Mouse (Mus musculus) CH12.LX (cell line): ENCODE measurements at regions not wholly inside any gene's neighbourhood (a gene's known extent, or its start where the extent isn't known, plus 50 kb on each side); places are given as distances from the start of the nearest gene placed in this dataset.
"Not testable (repeated sequence)": the region's sequence is repeated elsewhere in the genome, so short reads cannot be mapped to it uniquely, and the experiment has no call there.

Source experiments
- DNase-seq: peaks from one replicate; pipeline ENCODE4 v3.0.0-alpha.2; 2013; ENCODE audit errors: extremely low read depth
- H3K27ac ChIP-seq: 2 replicates; pipeline ENCODE4 v1.5.1; 2012; ENCODE audit warnings: low read depth, mild to moderate bottlenecking, control low read depth, moderate library complexity; ENCODE audit not compliant: insufficient read depth
- H3K27me3 ChIP-seq: replicated peaks from 2 replicates; pipeline ENCODE3; 2012; ENCODE audit warnings: inconsistent platforms
- H3K36me3 ChIP-seq, 2 experiments: replicated peaks in 1 of 2; 2 replicates each; pipeline versions ENCODE3 to v1.6.1; 2012; ENCODE audit warnings: inconsistent platforms in 1 of 2, low read length in 1 of 2, mild to moderate bottlenecking in 1 of 2, mixed read lengths in 1 of 2, moderate library complexity in 1 of 2; ENCODE audit not compliant: control insufficient read depth in 1 of 2, insufficient read depth in 1 of 2
- H3K4me1 ChIP-seq, 2 experiments: 2 replicates each; pipeline ENCODE4 v1.6.1; 2012; ENCODE audit warnings: inconsistent platforms in 1 of 2, moderate library complexity in 1 of 2; ENCODE audit not compliant: insufficient read depth in 2 of 2, control insufficient read depth in 1 of 2
- H3K4me2 ChIP-seq: 2 replicates; pipeline ENCODE4 v1.6.1; 2012; ENCODE audit warnings: low read depth, mild to moderate bottlenecking, control low read depth; ENCODE audit not compliant: poor library complexity, insufficient read depth, severe bottlenecking
- H3K4me3 ChIP-seq, 3 experiments: fragments of 150-350 bp in 1 of 3; sonication (generic) in 1 of 3; replicated peaks in 1 of 3; 2 replicates each; pipeline versions ENCODE3 to v1.5.1; 2011 to 2012; ENCODE audit warnings: low read depth in 2 of 3, low read length in 2 of 3, mild to moderate bottlenecking in 2 of 3, moderate library complexity in 2 of 3, control low read depth in 1 of 3, improper control_type of control experiment in 1 of 3, inconsistent platforms in 1 of 3, mixed read lengths in 1 of 3; ENCODE audit not compliant: poor library complexity in 1 of 3
- H3K79me2 ChIP-seq: replicated peaks from 2 replicates; pipeline ENCODE4 v1.6.1; 2012; ENCODE audit warnings: mild to moderate bottlenecking, moderate library complexity; ENCODE audit not compliant: control insufficient read depth, poor library complexity, insufficient read depth, severe bottlenecking; ENCODE audit errors: extremely low read depth
- H3K9ac ChIP-seq: 2 replicates; pipeline ENCODE4 v1.6.1; 2012; ENCODE audit warnings: low read depth, mild to moderate bottlenecking, control low read depth, moderate library complexity; ENCODE audit not compliant: insufficient read depth
- H3K9me3 ChIP-seq: replicated peaks from 2 replicates; pipeline ENCODE3; 2012; ENCODE audit warnings: low read length, inconsistent platforms, mixed read lengths
- BHLHE40 ChIP-seq: IDR thresholded peaks from 2 replicates; pipeline ENCODE4 v1.6.1; 2011; ENCODE audit warnings: mild to moderate bottlenecking, low read depth, low read length, improper control_type of control experiment
- CHD1 ChIP-seq: IDR thresholded peaks from 2 replicates; pipeline ENCODE4 v1.6.1; 2012; ENCODE audit warnings: low read depth, low read length, improper control_type of control experiment, inconsistent platforms
- CHD2 ChIP-seq: IDR thresholded peaks from 2 replicates; pipeline ENCODE4 v1.6.1; 2011; ENCODE audit warnings: low read length, improper control_type of control experiment
- CTCF ChIP-seq, 2 experiments: IDR thresholded peaks in 1 of 2; conservative IDR thresholded peaks in 1 of 2; 2 replicates each; pipeline ENCODE4 v1.5.1; 2011 to 2012; ENCODE audit warnings: low read depth in 2 of 2, low read length in 2 of 2, improper control_type of control experiment in 1 of 2, inconsistent platforms in 1 of 2, mild to moderate bottlenecking in 1 of 2, moderate library complexity in 1 of 2
- ELF1 ChIP-seq: IDR thresholded peaks from 2 replicates; pipeline ENCODE4 v1.6.1; 2014; ENCODE audit warnings: low read depth, mild to moderate bottlenecking, inconsistent platforms, low read length, improper control_type of control experiment
- HCFC1 ChIP-seq: IDR thresholded peaks from 2 replicates; pipeline ENCODE4 v1.6.1; 2012; ENCODE audit warnings: low read depth, mild to moderate bottlenecking, inconsistent platforms, low read length, improper control_type of control experiment
- IRF4 ChIP-seq: IDR thresholded peaks from 2 replicates; pipeline ENCODE4 v1.6.1; 2014; ENCODE audit warnings: low read depth, mild to moderate bottlenecking, inconsistent platforms, low read length, improper control_type of control experiment
- JUN ChIP-seq: IDR thresholded peaks from 2 replicates; pipeline ENCODE4 v1.6.1; 2011; ENCODE audit warnings: low read depth, mild to moderate bottlenecking, low read length, improper control_type of control experiment, moderate library complexity; ENCODE audit not compliant: insufficient read depth
- MAFK ChIP-seq: IDR thresholded peaks from 2 replicates; pipeline ENCODE4 v1.6.1; 2011; ENCODE audit warnings: low read length, improper control_type of control experiment; ENCODE audit not compliant: insufficient replicate concordance
- MAX ChIP-seq: IDR thresholded peaks from 2 replicates; pipeline ENCODE4 v1.6.1; 2011; ENCODE audit warnings: low read length, improper control_type of control experiment
- MXI1 ChIP-seq: IDR thresholded peaks from 2 replicates; pipeline ENCODE4 v1.6.1; 2011; ENCODE audit warnings: mild to moderate bottlenecking, low read depth, low read length, improper control_type of control experiment
- MYC ChIP-seq: IDR thresholded peaks from 2 replicates; pipeline ENCODE4 v1.6.1; 2011; ENCODE audit warnings: low read depth, mild to moderate bottlenecking, improper control_type of control experiment, low read length
- NRF1 ChIP-seq: IDR thresholded peaks from 2 replicates; pipeline ENCODE4 v1.6.1; 2014; ENCODE audit warnings: low read depth, mild to moderate bottlenecking, inconsistent platforms, low read length, improper control_type of control experiment, moderate library complexity
- PAX5 ChIP-seq: IDR thresholded peaks from 2 replicates; pipeline ENCODE4 v1.6.1; 2012; ENCODE audit warnings: low read length, inconsistent platforms, mixed read lengths
- RCOR1 ChIP-seq: conservative IDR thresholded peaks from 2 replicates; pipeline ENCODE4 v1.6.1; 2012; ENCODE audit warnings: low read depth, mild to moderate bottlenecking, inconsistent platforms, low read length, improper control_type of control experiment
- SIN3A ChIP-seq: IDR thresholded peaks from 2 replicates; pipeline ENCODE4 v1.6.1; 2012; ENCODE audit warnings: low read length, improper control_type of control experiment, inconsistent platforms
- TBP ChIP-seq: conservative IDR thresholded peaks from 2 replicates; pipeline ENCODE4 v1.6.1; 2011; ENCODE audit warnings: low read depth, low read length, improper control_type of control experiment
- UBTF ChIP-seq: IDR thresholded peaks from 2 replicates; pipeline ENCODE4 v1.6.1; 2012; ENCODE audit warnings: low read depth, mild to moderate bottlenecking, inconsistent platforms, low read length, improper control_type of control experiment, moderate library complexity
- USF1 ChIP-seq: IDR thresholded peaks from 2 replicates; pipeline ENCODE4 v1.6.1; 2014; ENCODE audit warnings: low read depth, mild to moderate bottlenecking, inconsistent platforms, low read length, improper control_type of control experiment
- USF2 ChIP-seq: conservative IDR thresholded peaks from 2 replicates; pipeline ENCODE4 v1.6.1; 2011; ENCODE audit warnings: low read depth, low read length, improper control_type of control experiment
- ZC3H11A ChIP-seq: IDR thresholded peaks from 2 replicates; pipeline ENCODE4 v1.6.1; 2012; ENCODE audit warnings: low read depth, mild to moderate bottlenecking, inconsistent platforms, low read length, improper control_type of control experiment
- ZKSCAN1 ChIP-seq: IDR thresholded peaks from 2 replicates; pipeline ENCODE4 v1.6.1; 2012; ENCODE audit warnings: low read depth, inconsistent platforms, low read length, improper control_type of control experiment, borderline replicate concordance
- ZMIZ1 ChIP-seq: IDR thresholded peaks from 2 replicates; pipeline ENCODE4 v1.6.1; 2012; ENCODE audit warnings: low read depth, mild to moderate bottlenecking, inconsistent platforms, low read length, improper control_type of control experiment
- ZNF384 ChIP-seq: IDR thresholded peaks from 2 replicates; pipeline ENCODE4 v1.6.1; 2012; ENCODE audit warnings: low read depth, low read length, improper control_type of control experiment, inconsistent platforms
- dilution Hi-C: fragments of 300-500 bp; cut with MboI; formaldehyde crosslinking; loops from 2 replicates; pipeline ENCODE4 v1.14.3; 2020; ENCODE audit warnings: low sequenced_read_pairs; ENCODE audit not compliant: extremely low pct_unique_long_range_greater_than_20kb, extremely low pct_ligation_motif_present
- in situ Hi-C: fragments of 300-500 bp; cut with MboI; formaldehyde crosslinking; loops from 3 replicates; pipeline ENCODE4 v1.14.3; 2019; ENCODE audit warnings: low sequenced_read_pairs, low pct_ligation_motif_present, low pct_unique_long_range_greater_than_20kb, mixed read lengths

- Histone ChIP-seq H3K4me3 (no peak overlapping the region), H3K79me2 (no peaks in the 10 kb centered on the region), H3K36me3 (no peaks in the 10 kb centered on the region), H3K9me3 (peaks cover 30% of the 10 kb centered on the region), H3K4me1 (no peaks in the 10 kb centered on the region), H3K4me2 (no peak overlapping the region), H3K27ac (no peak overlapping the region), H3K9ac (no peak overlapping the region), H3K27me3 (no peaks in the 10 kb centered on the region)
- dilution Hi-C loops (no loop called here), in situ Hi-C loops (no loop called here)
- TF ChIP-seq ZNF384 (no peak), HCFC1 (no peak), ZMIZ1 (no peak), ZC3H11A (no peak), ELF1 (no peak), JUN (no peak), NRF1 (no peak), ZKSCAN1 (no peak), IRF4 (no peak), RCOR1 (no peak), CTCF (conservative IDR thresholded peaks at IDR 0.05 in 1 of 2, IDR thresholded peaks at IDR 0.05 in 1 of 2; ENCODE audit: low read depth in 2 of 2, low read length in 2 of 2) (no peak), BHLHE40 (no peak), CHD2 (no peak), UBTF (no peak), MXI1 (no peak), USF2 (no peak)
- DNase-seq: no peak
Measured at GRCm38 (mm10) chr3:118141731-118142130, 273.0 kb upstream of the Snx7 start.

- no peak overlapping the region for H3K27ac ChIP-seq
- in situ Hi-C loops (no loop called here), dilution Hi-C loops (no loop called here)
Measured at GRCm38 (mm10) chr3:118140108-118140507, 271.4 kb upstream of the Snx7 start.

GRCm38 (mm10) chr3:118128349-118128748 is 259.6 kb upstream of the Snx7 start:
- H3K79me2 ChIP-seq: not testable (repeated sequence)

More at GRCm38 (mm10) chr3:118140108-118140507, 271.4 kb upstream of the Snx7 start:
- no peaks in the 10 kb centered on the region for H3K4me1 ChIP-seq
- H3K9ac ChIP-seq: no peak overlapping the region
- H3K27me3 ChIP-seq: no peaks in the 10 kb centered on the region
- peaks cover 31% of the 10 kb centered on the region for H3K9me3 ChIP-seq
- no peak overlapping the region for H3K4me3 ChIP-seq
- TF ChIP-seq ZNF384 (no peak), CHD1 (no peak), HCFC1 (no peak), PAX5 (no peak), JUN (no peak), RCOR1 (no peak), MYC (no peak), CTCF (conservative IDR thresholded peaks at IDR 0.05 in 1 of 2, IDR thresholded peaks at IDR 0.05 in 1 of 2; ENCODE audit: low read depth in 2 of 2, low read length in 2 of 2) (no peak), MAX (no peak), USF1 (no peak), MAFK (no peak), TBP (no peak), BHLHE40 (no peak), ZMIZ1 (no peak), SIN3A (no peak)
- no peak overlapping the region for H3K4me2 ChIP-seq
- no peaks in the 10 kb centered on the region for H3K36me3 ChIP-seq
- DNase-seq: no peak
- H3K79me2 ChIP-seq: no peaks in the 10 kb centered on the region

More at GRCm38 (mm10) chr3:118128349-118128748, 259.6 kb upstream of the Snx7 start:
- H3K36me3 ChIP-seq, H3K4me2 ChIP-seq, H3K27me3 ChIP-seq, H3K4me3 ChIP-seq, H3K9ac ChIP-seq, in situ Hi-C loops, dilution Hi-C loops, DNase-seq, H3K27ac ChIP-seq, H3K4me1 ChIP-seq: not testable (repeated sequence)
- peaks cover 19% of the 10 kb centered on the region for H3K9me3 ChIP-seq
